Mouse (Mus musculus) embryonic facial prominence, embryonic 12.5 days (tissue): ENCODE data around the gene Olfr924. TPM values are rescaled to one million over a fixed set of nuclear protein-coding genes. Genes with fewer than 3 reads are reported as not detected.
"Not testable (repeated sequence)": the region's sequence is repeated elsewhere in the genome, so short reads cannot be mapped to it uniquely, and the experiment has no call there.

ENCODE experiments used
- ATAC-seq: fragments of 200-750 bp; cut with Nextera tagmentation; 2 replicates; pipeline ENCODE4 v1.8.0; 2017; ENCODE audit not compliant: insufficient number of reproducible peaks, insufficient read depth, low FRiP score, low TSS enrichment
- H3K27ac ChIP-seq: fragments of 300-500 bp; sonication (generic); 2 replicates; pipeline ENCODE4 v1.5.1; 2016; ENCODE audit warnings: mild to moderate bottlenecking
- H3K27me3 ChIP-seq: fragments of 300-500 bp; sonication (generic); 2 replicates; pipeline ENCODE4 v1.6.1; 2016; ENCODE audit warnings: mild to moderate bottlenecking, moderate library complexity
- H3K36me3 ChIP-seq: fragments of 300-500 bp; sonication (generic); 2 replicates; pipeline ENCODE4 v1.6.1; 2016; ENCODE audit warnings: mild to moderate bottlenecking
- H3K4me1 ChIP-seq: fragments of 300-500 bp; sonication (generic); 2 replicates; pipeline ENCODE4 v1.6.1; 2016
- H3K4me2 ChIP-seq: fragments of 300-500 bp; sonication (generic); replicated peaks from 2 replicates; pipeline ENCODE4 v1.6.1; 2016; ENCODE audit warnings: mild to moderate bottlenecking, moderate library complexity
- H3K4me3 ChIP-seq: fragments of 300-500 bp; sonication (generic); 2 replicates; pipeline ENCODE4 v1.5.1; 2016; ENCODE audit warnings: mild to moderate bottlenecking
- H3K9ac ChIP-seq: fragments of 300-500 bp; sonication (generic); 2 replicates; pipeline ENCODE4 v1.6.1; 2016; ENCODE audit warnings: mild to moderate bottlenecking, moderate library complexity
- H3K9me3 ChIP-seq: fragments of 300-500 bp; sonication (generic); 2 replicates; pipeline ENCODE4 v1.6.1; 2016; ENCODE audit warnings: mild to moderate bottlenecking, moderate library complexity
- WGBS: fragments of 180-500 bp; shearing (Covaris S2); methylation state at CpG from one replicate; pipeline ENCODE4 v1.1.7; 2016; 5-methylcytosine and 5-hydroxymethylcytosine counted together
- polyA plus RNA-seq: library from polyadenylated mRNA; unstranded; fragments of >200 nt; fragmentation: Nextera tagmentation; extraction: Ambion mirVana; gene quantifications from 2 replicates; pipeline ENCODE4 v1.2.1, GENCODE M21; 2016

Gene Olfr924
- polyA plus RNA-seq: not detected in 2 replicates

GRCm38 (mm10) chr9:38844149-38844548 lies at the start of gene Olfr924:
TSS of gene Olfr924 (plus strand) at chr9:38844449.
- H3K4me3 ChIP-seq: no peak within 1 kb of the TSS
- WGBS: 90% methylated on average over 1 of the region's 1 CpGs
- H3K9me3 ChIP-seq: no peaks in the 10 kb centered on the region
- H3K36me3 ChIP-seq: no peaks in the 10 kb centered on the region
- no peak within 1 kb of the TSS for H3K9ac ChIP-seq
- no peak for ATAC-seq
- H3K27ac ChIP-seq: no peak within 1 kb of the TSS
- H3K4me1 ChIP-seq: no peaks in the 10 kb centered on the region
- no peak within 1 kb of the TSS for H3K4me2 ChIP-seq
- no peaks in the 10 kb centered on the region for H3K27me3 ChIP-seq

GRCm38 (mm10) chr9:38805696-38806095 lies 38.6 kb upstream of the Olfr924 start:
- Histone ChIP-seq H3K4me1 (no peaks in the 10 kb centered on the region), H3K9me3 (no peaks in the 10 kb centered on the region), H3K4me3 (no peak overlapping the region), H3K27ac (no peak overlapping the region), H3K27me3 (no peaks in the 10 kb centered on the region), H3K9ac (no peak overlapping the region), H3K36me3 (no peaks in the 10 kb centered on the region), H3K4me2 (no peak overlapping the region)
- no peak for ATAC-seq

- Histone ChIP-seq H3K9ac (no peak within 1 kb of the TSS), H3K4me2 (no peak within 1 kb of the TSS), H3K4me3 (no peak within 1 kb of the TSS), H3K27me3 (no peaks in the 10 kb centered on the region), H3K36me3 (no peaks in the 10 kb centered on the region), H3K4me1 (no peaks in the 10 kb centered on the region), H3K9me3 (no peaks in the 10 kb centered on the region), H3K27ac (no peak within 1 kb of the TSS)
- 72% methylated on average over 2 of the region's 2 CpGs for WGBS
- no peak for ATAC-seq
These were observed 29.9 kb upstream of the Olfr924 start, which contains the start of gene Olfr922 for GRCm38 (mm10) chr9:38814314-38814713. TSS of gene Olfr922 (plus strand) at chr9:38814614.

GRCm38 (mm10) chr9:38815458-38815986 lies 28.7 kb upstream of the Olfr924 start:
- Histone ChIP-seq H3K4me2 (no peak overlapping the region), H3K9ac (no peak overlapping the region), H3K9me3 (no peaks in the 10 kb centered on the region), H3K27ac (no peak overlapping the region), H3K4me1 (no peaks in the 10 kb centered on the region), H3K27me3 (no peaks in the 10 kb centered on the region), H3K4me3 (no peak overlapping the region), H3K36me3 (no peaks in the 10 kb centered on the region)
- no peak for ATAC-seq
- WGBS: 84% methylated on average over 1 of the region's 1 CpGs

- Histone ChIP-seq H3K36me3 (no peaks in the 10 kb centered on the region), H3K4me3 (no peak within 1 kb of the TSS), H3K9ac (no peak within 1 kb of the TSS), H3K4me1 (no peaks in the 10 kb centered on the region), H3K4me2 (no peak within 1 kb of the TSS), H3K27me3 (no peaks in the 10 kb centered on the region), H3K9me3 (no peaks in the 10 kb centered on the region), H3K27ac (no peak within 1 kb of the TSS)
- 85% methylated on average over 1 of the region's 1 CpGs for WGBS
- no peak for ATAC-seq
These were observed 18.0 kb upstream of the Olfr924 start, which contains the start of gene Olfr923 for GRCm38 (mm10) chr9:38826245-38826644. TSS of gene Olfr923 (plus strand) at chr9:38826545.

GRCm38 (mm10) chr9:38833027-38833426 lies 11.2 kb upstream of the Olfr924 start:
- H3K4me2 ChIP-seq: no peak overlapping the region
- no peaks in the 10 kb centered on the region for H3K9me3 ChIP-seq
- no peaks in the 10 kb centered on the region for H3K36me3 ChIP-seq
- H3K27me3 ChIP-seq: no peaks in the 10 kb centered on the region
- ATAC-seq: no peak
- no peak overlapping the region for H3K4me3 ChIP-seq
- no peak overlapping the region for H3K9ac ChIP-seq
- H3K27ac ChIP-seq: no peak overlapping the region
- WGBS: 83% methylated on average over 2 of the region's 2 CpGs
- H3K4me1 ChIP-seq: no peaks in the 10 kb centered on the region

GRCm38 (mm10) chr9:38854760-38855159 lies 10.5 kb downstream of the Olfr924 start, which contains the start of gene Olfr26:
TSS of gene Olfr26 (plus strand) at chr9:38855060.
- Histone ChIP-seq H3K4me1 (no peaks in the 10 kb centered on the region), H3K36me3 (no peaks in the 10 kb centered on the region), H3K4me2 (no peak within 1 kb of the TSS), H3K9ac (no peak within 1 kb of the TSS), H3K4me3 (no peak within 1 kb of the TSS), H3K9me3 (no peaks in the 10 kb centered on the region), H3K27me3 (no peaks in the 10 kb centered on the region), H3K27ac (no peak within 1 kb of the TSS)
- no peak for ATAC-seq

- WGBS: 52% methylated on average over 2 of the region's 2 CpGs
- not testable (repeated sequence) for H3K4me1 ChIP-seq, H3K4me3 ChIP-seq, H3K36me3 ChIP-seq, H3K27me3 ChIP-seq, H3K27ac ChIP-seq, ATAC-seq, H3K9me3 ChIP-seq, H3K4me2 ChIP-seq, H3K9ac ChIP-seq
These were observed 30.6 kb downstream of the Olfr924 start for GRCm38 (mm10) chr9:38874880-38875279.

- Histone ChIP-seq H3K36me3 (no peaks in the 10 kb centered on the region), H3K4me2 (no peak within 1 kb of the TSS), H3K27me3 (no peaks in the 10 kb centered on the region), H3K27ac (no peak within 1 kb of the TSS), H3K4me3 (no peak within 1 kb of the TSS), H3K9me3 (no peaks in the 10 kb centered on the region), H3K4me1 (no peaks in the 10 kb centered on the region), H3K9ac (no peak within 1 kb of the TSS)
- no peak for ATAC-seq
- 85% methylated on average over 2 of the region's 2 CpGs for WGBS
These were observed 32.6 kb downstream of the Olfr924 start, which contains the start of gene Olfr926 for GRCm38 (mm10) chr9:38876826-38877225. TSS of gene Olfr926 (plus strand) at chr9:38877126.

Other genes starting within 250 kb of the Olfr924 start
- not detected in 2 replicates for gene Olfr914, start 239.3 kb upstream of the Olfr924 start, polyA plus RNA-seq
- not detected in 2 replicates for gene Olfr916, start 184.6 kb upstream of the Olfr924 start, polyA plus RNA-seq
- not detected in 2 replicates for gene Olfr917, start 178.6 kb upstream of the Olfr924 start, polyA plus RNA-seq
- not detected in 2 replicates for gene Olfr918, start 169.8 kb upstream of the Olfr924 start, polyA plus RNA-seq
- not detected in 2 replicates for gene Olfr919, start 140.8 kb upstream of the Olfr924 start, polyA plus RNA-seq
- gene Vwa5a, start 126.2 kb upstream of the Olfr924 start, polyA plus RNA-seq: 16.3 and 16.4 TPM in 2 replicates
- gene Olfr920, start 92.2 kb upstream of the Olfr924 start, polyA plus RNA-seq: 0.04 TPM in 1 of 2 replicates, not detected in the other
- gene Olfr921, start 71.4 kb upstream of the Olfr924 start, polyA plus RNA-seq: not detected in 2 replicates
- gene Olfr922, start 29.8 kb upstream of the Olfr924 start, polyA plus RNA-seq: not detected in 2 replicates
- not detected in 2 replicates for gene Olfr923, start 17.9 kb upstream of the Olfr924 start, polyA plus RNA-seq
- gene Olfr26, start 10.6 kb downstream of the Olfr924 start, polyA plus RNA-seq: not detected in 2 replicates
- not detected in 2 replicates for gene Olfr926, start 32.7 kb downstream of the Olfr924 start, polyA plus RNA-seq
- not detected in 2 replicates for gene Olfr930, start 85.4 kb downstream of the Olfr924 start, polyA plus RNA-seq
- not detected in 2 replicates for gene Olfr933, start 127.9 kb downstream of the Olfr924 start, polyA plus RNA-seq
- gene Olfr934, start 143.9 kb downstream of the Olfr924 start, polyA plus RNA-seq: not detected in 2 replicates
- not detected in 2 replicates for gene Olfr935, start 155.2 kb downstream of the Olfr924 start, polyA plus RNA-seq
- not detected in 2 replicates for gene Olfr146, start 178.9 kb downstream of the Olfr924 start, polyA plus RNA-seq
- gene Olfr937, start 220.5 kb downstream of the Olfr924 start, polyA plus RNA-seq: not detected in 2 replicates
- gene Olfr938, start 234.4 kb downstream of the Olfr924 start, polyA plus RNA-seq: not detected in 2 replicates